Mouse (Mus musculus): Measurements from ENCODE around the gene Bicdl2.
A peak's percentile ranks its signal among the peaks of the same experiment; 100 is the strongest.

GRCm38 (mm10) chr17:23660117-23660875 is at the start of gene Bicdl2:
- no peak for TF ChIP-seq POLR2A (IDR thresholded peaks at IDR 0.05; ENCODE audit: control insufficient read depth, extremely low read depth, insufficient read depth, low read length, poor library complexity)
- peak; percentile 79; the same call in 1 of the 2 replicates for TF ChIP-seq CTCF (IDR thresholded peaks at IDR 0.05; ENCODE audit: borderline replicate concordance, control insufficient read depth, extremely low read depth, insufficient read depth, low read length, poor library complexity)
